ENCODE assay signal across 21 mouse cellular contexts in the genomic region with DNA sequence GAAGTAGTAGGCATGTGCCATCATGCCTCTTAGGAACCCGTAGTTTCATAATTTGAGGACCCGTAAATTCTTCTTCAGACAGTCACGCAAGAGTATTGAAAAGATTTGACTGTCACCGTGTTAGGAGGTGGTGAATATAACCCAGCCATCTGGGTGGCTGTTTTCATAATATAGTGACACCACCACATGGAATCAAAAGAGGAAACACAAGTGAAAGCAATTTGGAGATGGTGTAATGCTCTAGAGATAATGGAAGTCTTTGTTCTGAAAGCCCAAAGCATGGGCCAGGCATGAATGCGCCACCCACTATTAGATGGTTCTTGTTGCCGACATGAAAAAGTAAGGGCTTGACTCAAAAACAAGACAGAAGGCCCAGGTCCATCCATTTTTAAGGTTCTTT.
DNase-seq lines count a peak whose midpoint lies in the region; ATAC-seq lines count a peak whose summit lies in the region.
"Had no signal": no experiment of that assay in that cellular context is flagged by ENCODE, and none has a peak within 500 bp of the region (broad histone marks: within the 10 kb centered on the region; RNA-seq: fewer than 3 reads in every experiment).

No protein-coding gene starts in this region.

- peak; percentile 42; the same call in 1 of the 2 replicates for ATAC-seq in common myeloid progenitor, adult 5-6 weeks (replicated peaks; ENCODE audit: low read depth, poor library complexity, severe bottlenecking)
- peak; percentile 84 for ATAC-seq in megakaryocyte, adult 5-6 weeks (ENCODE audit: poor library complexity, severe bottlenecking)
- ATAC-seq in neutrophil, adult 5-6 weeks (ENCODE audit: extremely low read depth, insufficient number of reproducible peaks, low FRiP score, poor library complexity, severe bottlenecking), result 0 out of 2 replicates have a peak, but pooled peaks have one; percentile 16
- no peak for ATAC-seq in erythroblast, adult 5-6 weeks (replicated peaks; ENCODE audit: low FRiP score, poor library complexity, severe bottlenecking)
- ATAC-seq: activated CD4-positive, CD25-positive, alpha-beta regulatory T cell, adult 4 months; CD4-positive, CD25-positive, alpha-beta regulatory T cell, adult 4 months; forebrain, embryonic 13.5 days; forebrain, embryonic 15.5 days; forebrain, postnatal 0 days; Patski had no signal

- no peak for DNase-seq in liver
- DNase-seq: adrenal gland, adult 8-10 months; adrenal gland, postnatal 14 days; adrenal gland, postnatal 36 days; B cell, adult 2 months; cerebellum, adult 11-12 months; cerebellum, adult 2 months; cerebellum, adult 9-10 months; cerebellum, postnatal 10 days; cerebellum, postnatal 25 days; embryo, embryonic 11 days; forebrain, postnatal 0 days had no signal
